Mouse (Mus musculus) mouse trophoblast stem cell (cell line): ENCODE measurements around the gene Dhx57.

Experiments
- in situ Hi-C, 2 experiments: fragments of 300-500 bp; cut with MseI, MboI; formaldehyde crosslinking; loops; 2 replicates in 1 of 2; 3 replicates in 1 of 2; pipeline ENCODE4 v1.15.1; 2025

Dhx57 gene

GRCm38 (mm10) chr17:80199160-80199778, 91.0 kb downstream of the Dhx57 start:
- in situ Hi-C loops: loop anchor here in 1 of 2 experiments (25.0 kb wide), 1 partner anchor 312 kb away; the partner anchor contains the start of gene Atl2

- in situ Hi-C loops: loop anchor here in 1 of 2 experiments (25.0 kb wide), 1 partner anchor 306 kb away; the partner anchor contains the start of gene Atl2
These were observed 97.2 kb downstream of the Dhx57 start for GRCm38 (mm10) chr17:80193075-80193474.
